Mouse (Mus musculus): ENCODE results near the gene Klhl8. TPM values are rescaled to one million over a fixed set of nuclear protein-coding genes. Genes with fewer than 3 reads are reported as not detected.
A peak's percentile ranks its signal among the peaks of the same experiment; 100 is the strongest.

Gene Klhl8
- total RNA-seq, 2 experiments from 2014 or later, result 35.0 to 36.1 TPM

DNA sequence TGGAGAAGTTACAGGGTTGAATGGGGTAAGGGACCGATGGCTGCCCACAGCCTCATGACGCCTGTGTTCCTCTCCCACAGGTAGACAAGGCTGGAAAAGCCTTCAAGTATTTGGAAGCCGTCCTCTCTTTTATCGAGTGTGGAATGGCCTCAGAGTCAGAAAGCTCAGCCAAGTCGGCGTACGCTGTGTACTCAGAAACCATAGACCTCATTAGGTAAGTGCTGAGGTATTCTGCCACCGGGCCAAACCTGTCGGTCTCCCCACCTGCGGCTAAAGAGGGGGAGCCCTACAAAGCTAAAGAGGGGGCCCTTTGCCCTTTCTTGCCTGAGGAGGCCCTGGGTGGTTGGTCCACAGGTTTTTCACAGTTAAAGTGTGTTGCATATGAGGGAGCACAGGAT is 64.9 kb downstream of the Klhl8 start:
- no peak for DNase-seq

DNA sequence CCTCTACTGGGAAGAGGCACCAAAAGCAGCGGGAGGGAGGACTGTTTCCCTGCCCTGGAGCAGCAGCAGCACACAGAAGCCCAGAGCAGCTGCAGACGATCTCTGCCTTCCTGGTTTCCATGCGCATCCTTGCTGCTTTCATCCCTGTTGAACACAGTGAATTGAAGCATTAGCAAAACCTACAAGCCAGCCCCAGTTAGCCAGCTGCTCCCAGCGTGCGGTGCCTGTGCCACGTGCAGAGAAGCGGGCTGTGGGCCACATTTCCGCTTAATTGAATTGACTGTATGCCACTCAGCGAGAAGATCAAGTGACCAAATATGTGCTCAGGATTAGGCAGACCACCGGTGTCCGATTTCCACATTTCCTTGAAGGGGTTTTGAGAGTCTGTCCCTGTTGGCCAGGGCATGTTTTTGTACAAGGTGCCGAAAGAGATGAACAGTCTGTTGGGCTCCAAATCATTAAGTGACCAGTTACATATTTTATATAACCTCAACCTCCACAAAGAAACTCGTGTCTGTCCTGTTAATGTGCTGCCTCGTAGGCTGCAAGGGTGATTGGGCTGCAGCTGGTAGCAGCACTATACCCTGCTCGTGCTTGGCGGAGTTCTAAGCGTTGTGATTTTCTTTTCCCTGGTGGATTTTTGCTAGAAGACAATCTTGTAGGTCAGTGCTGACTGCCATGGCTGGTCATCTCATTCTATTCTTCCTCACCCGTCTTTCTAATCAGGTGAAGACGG is 65.5 kb downstream of the Klhl8 start:
- peak in 1 of 2 experiments; percentile 32 for DNase-seq

DNA sequence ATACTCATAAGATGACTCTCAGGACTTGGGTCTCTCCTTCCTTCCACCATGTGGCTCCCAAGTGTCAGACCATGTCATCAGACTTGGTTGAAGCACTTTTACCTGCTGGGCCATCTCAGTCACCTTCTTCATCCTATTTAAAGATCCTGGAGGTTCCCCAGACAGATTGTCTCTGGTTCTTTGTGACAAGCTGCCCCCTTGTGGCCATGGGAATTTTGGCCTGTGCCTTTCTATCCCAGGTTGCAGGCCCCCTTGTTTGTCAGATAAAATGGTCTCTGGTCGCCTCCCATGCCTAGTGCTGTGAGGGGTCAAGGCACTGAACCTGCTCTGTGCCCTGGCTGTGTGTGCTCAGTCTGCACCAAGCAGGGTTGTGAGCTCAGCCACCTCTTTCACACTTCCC is 67.1 kb downstream of the Klhl8 start:
- peak in 1 of 2 experiments; percentile 47 for DNase-seq

DNA sequence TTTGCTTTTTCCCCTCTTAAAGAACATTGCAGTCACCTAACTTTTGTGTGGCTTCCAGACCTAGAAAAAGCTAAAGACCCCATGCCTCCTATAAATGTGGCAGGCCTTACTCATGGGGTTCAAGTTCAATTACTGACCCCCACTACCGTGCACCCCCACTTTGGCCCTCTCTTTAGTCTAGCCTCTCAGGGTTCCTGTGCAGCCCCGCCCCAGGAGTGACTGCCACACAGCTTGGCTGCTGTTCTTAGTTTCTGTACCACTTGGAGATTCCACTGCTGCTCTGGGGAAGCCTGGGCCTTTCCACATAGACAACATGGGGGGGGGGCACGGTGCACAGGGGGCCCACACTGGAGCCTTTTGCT is 71.8 kb downstream of the Klhl8 start:
- no peak for DNase-seq

DNA sequence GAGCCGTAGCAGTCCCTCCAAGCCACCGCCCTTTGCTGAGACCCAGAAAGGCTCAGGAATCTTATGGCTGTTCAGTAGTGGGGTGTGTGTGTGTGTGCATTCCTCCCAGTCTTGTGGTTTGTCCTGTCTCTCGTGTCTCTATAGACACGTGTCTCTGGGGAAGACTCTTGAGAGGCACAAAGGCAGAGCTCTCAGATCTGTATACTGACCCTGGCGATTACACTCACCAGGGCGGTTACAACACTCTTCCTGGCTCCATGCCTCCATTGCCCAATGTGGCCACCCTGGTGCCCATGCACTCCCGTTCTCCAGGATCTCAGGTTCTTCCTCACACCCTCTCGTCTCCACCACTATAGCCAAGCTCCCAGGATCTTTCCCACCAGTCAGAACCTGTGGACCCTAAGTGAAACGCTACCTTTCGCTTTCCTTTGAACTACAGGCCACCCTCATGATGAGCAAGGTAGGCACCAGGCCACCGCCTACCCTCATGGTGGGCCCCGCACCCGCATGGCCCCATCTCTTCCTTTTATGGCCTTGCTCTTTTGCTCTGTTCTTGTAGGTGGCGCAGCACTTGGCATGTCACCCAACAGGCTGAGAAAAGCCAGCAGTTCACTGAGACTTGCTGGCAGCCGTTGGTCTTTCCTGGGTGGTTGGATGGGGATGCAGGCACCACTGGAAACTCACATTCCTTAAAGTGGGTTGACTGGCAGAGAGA is 72.4 kb downstream of the Klhl8 start:
- DNase-seq, result no peak

DNA sequence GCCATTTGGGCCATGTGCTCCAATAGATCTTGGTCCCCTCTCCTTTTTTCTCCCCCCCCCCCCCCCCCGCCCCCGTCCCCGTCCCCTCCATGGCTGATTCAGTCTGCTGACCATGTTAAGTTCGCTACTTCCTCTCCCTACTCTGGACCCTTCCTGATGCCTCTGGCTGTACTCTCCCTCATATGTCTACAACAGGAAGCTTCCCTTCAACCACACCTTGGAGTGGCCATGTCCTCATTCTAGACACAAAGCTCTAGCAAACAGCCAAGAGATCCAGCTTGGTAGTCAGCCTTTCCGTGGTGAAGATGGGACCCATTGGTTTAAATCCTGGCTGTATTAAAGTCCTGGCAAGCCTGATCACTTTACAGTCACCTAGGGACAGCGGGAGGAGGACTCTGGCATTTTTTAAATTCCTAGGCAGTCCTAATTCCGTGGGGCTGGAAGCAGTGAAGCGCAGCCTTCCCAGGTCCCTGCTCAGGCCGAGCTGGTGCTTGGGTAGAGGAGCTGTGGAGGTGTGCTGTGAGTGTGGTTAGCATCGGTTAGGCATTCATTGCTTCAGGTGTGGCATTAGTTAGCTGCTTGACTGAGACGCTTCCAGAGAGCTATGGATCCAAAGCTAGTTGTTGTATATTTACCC is 74.8 kb downstream of the Klhl8 start:
- DNase-seq, result no peak

DNA sequence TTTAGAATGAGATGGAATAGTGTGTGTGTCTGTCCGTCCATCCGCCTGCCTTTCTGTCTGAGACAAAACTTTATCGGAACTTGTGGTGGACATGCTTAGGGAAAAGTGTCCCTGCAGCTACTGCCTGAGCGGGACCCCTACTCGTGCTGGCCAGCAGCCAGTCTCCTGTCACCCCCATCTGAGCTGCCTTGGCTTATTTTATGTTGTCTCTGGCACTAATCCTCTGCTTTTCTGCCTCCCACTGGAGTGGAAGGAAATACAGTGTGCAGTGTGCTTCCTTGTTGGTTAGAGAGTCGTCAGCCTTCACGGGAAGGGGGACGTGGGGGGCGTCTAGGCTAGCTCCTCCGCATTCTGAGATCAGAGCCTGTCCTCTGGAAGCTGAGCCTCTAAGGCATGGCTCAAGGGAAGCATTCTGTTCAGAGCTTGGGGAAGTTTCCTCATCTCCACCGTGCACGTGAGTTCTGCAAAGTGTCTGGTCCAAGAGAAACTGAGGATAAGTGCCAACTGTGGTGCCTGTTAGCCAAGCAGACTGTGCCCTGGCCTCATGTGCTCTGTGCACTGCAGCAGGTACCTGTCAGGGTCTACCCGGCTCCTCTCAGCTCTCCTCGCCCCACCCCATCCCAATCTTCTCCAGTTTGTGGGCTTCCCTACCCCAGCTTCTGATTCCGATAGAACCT is 75.5 kb downstream of the Klhl8 start:
- DNase-seq, result no peak

DNA sequence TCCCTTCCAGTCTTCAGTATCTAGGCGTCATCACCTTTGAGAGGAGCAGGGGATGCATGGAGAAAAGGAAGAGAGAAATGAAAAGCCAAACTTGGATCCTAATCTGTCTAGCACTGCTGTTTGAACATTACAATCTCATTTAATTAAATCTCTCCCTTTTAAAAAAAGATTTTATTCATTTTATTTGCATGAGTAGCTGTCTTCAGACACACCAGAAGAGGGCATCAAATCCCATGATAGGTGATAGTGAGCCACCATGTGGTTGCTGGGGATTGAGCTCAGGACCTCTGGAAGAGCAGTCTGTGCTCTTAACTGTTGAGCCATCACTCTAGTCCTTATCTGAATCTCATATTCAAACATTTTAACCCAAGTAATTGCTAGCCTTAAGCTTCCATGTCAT is 80.2 kb downstream of the Klhl8 start:
- DNase-seq, result no peak

DNA sequence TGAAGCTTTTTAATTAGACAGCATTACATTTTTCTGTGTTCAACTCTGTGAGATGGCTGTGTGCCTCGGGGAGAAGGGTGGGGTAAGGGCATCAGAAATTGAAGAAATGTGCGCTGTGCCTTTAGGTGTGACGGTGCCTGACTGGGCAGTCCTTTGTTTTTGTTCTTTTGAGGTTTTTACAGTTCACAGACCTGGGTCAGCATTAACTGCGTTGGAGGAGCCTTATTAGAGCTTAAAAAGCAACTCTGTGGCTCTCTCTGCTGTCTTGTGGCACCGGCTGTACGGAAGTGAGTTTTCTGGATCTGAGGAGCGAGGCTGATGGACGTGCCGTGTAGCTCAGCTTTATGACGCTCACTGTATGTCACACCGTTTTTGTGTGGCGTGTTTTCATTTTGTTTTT is 81.9 kb downstream of the Klhl8 start:
- DNase-seq, result no peak

DNA sequence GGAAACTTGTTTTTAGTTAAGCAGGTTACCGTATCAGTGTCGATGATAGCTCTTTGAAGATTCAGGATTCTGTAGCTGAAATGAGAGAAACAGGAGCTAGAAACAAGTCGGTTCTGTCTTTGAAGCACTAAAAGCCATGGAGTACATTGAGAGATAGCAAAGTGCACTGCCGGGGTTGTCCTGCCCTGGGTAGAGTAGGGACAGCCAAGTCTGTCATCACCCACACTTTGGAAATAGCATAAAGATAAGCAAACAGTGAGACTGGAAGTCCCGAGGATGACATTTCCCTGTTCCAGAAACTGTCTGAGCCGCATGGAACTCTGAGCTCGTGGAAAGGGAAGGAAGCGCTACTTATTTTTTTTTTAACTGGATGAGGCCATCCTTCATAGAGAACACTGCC is 82.3 kb downstream of the Klhl8 start:
- DNase-seq, result no peak

DNA sequence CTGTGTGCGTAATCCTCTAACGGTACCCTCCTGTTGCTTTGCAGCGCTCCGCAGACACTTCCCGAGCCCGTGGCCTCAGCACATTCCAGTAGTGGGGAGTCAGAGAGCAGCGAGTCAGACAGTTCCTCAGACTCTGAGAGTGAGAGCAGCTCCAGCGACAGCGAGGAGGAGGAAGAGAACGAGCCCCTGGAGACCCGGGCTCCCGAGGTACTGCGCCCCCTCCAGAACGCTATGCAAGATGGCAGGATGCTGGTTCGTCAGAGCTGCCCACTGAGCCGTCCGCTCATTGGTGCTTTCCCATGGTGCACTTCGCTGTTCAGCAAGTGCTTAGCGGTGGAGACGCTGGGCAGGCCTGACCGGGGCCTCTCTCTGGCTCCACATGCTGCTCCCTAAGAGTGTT is 82.8 kb downstream of the Klhl8 start:
- DNase-seq, result no peak

DNA sequence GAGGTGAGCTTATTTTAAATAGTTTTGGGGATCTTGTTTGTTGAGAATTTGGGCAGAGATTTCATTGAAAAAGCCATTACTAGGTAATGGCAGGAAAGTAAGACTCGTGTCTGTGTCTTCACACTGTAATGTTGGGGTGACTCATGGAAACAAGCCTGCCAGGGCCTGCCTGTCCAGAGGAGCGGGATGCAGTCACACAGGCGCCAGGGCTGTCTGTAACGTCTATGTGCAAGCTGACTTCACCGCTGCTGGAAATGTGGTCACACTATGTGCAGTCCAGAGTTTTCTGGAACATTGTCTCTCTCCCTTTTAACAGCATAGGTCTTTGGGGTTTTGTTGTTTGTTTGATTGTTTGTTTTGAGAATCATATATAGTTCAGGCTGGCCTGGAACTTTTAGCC is 88.1 kb downstream of the Klhl8 start:
- no peak for DNase-seq

DNA sequence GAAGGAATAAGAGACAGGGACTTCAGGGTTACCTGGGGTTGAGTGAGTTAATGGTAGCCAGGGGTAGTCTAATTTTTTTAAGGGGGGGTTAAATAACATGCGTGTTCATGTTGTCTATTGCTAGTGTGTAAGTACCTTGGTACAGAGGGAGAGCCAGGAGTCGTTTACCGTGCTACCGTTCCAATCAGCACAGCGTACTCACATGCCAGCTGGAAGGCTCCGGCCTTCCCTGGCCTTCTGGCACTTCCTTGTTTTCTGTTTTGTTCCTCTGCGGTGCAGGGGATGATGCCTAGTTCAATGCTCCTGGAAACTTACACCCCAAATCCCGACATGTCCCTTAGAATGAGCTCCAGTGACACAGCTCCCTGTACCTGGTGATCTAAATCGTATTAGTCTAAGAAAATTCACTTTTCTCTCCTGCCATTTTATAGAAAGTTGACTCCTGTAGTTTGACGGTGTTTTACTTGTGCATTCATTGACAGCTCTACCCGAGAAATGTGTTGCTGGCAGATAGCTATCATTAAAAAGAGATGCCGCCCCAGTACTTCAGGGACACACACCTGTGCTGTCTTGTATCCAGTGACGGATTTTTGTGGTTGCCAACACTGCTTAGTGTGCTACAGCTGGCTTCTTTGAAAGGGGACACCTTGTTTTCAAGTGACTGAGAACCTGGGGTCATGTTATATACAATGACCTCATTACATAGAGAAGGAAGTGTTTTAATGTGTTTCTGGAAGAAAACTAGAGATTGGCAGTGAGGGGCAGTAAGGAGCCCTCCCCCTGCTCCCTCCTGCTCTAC is 89.4 kb downstream of the Klhl8 start:
- DNase-seq, result no peak

DNA sequence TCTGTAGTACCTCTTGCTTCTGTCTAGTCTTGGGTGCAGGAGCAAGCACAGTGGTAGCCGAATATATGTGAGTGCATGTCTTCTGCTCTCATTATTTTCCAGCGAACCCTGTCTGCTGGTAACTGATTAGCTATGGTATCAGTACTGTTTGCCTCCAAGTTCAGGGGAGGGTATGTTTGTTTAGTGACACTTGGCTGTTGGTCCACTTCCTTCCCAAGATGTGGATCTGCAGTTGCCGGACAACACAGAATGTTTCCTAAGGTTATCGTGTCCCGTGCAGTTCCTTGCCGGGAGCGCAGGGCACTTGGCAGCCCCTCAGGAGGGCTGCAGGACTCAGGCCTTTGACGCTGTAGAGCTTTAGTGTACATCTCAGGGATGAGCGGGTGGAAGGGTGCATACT is 90.0 kb downstream of the Klhl8 start:
- no peak for DNase-seq

DNA sequence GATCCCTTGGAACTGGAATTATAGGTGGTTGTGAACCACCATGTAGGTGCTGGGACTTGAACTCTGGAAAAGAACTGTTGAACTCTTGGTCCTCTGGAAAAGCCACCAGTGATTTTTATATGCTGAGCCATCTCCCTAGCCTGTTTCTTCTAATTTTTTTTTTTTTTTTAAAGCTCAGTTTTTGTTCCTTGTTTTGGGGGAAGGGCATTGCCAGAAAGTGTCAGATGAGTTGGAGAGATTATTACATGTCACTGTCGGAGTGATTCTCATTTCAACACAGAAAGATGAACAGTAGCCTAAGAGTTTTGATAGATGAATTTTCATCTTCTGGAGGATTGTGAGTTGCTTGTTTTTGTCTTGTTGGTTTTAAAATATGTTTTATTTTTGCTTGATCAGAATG is 91.4 kb downstream of the Klhl8 start:
- DNase-seq, result no peak

DNA sequence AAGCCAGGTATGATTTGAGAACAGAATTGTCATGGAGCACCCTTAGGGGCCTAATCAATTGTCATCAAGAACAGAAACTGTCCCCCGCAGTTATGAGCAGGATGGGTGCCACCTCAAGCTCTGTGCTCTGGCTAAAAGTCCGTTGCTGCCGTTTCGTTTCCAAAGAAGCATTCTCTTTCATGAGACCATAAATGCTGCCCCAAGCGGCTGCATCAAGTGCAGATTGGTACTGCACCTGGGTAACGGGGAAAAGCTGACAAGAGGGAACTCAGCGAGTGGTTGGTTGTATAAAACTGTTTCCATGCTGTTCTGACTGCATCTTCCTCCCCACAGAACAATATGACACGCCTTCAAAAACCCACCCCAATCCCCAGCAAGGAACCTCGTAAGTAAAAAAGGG is 92.5 kb downstream of the Klhl8 start:
- DNase-seq, result no peak

DNA sequence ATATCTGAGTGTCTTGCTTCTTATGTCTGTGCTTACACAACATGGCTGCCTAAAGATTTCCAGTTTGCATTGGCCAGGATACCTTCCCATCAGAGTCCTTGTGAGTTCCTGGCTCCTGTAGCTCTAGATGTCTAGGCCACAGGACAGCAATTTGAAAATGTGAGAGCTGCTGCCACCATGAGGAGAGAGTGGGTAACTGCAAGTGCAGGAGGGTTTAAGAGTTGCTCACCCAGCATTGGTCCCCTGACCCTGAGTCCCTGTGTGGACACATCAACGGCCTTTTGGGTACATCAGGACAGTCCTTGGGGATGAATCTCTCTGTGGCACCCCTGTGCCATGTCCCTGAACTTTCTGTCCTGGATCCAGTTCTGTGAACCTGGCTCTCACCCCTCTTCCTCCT is 93.3 kb downstream of the Klhl8 start:
- peak; percentile 71 to 73 for DNase-seq

DNA sequence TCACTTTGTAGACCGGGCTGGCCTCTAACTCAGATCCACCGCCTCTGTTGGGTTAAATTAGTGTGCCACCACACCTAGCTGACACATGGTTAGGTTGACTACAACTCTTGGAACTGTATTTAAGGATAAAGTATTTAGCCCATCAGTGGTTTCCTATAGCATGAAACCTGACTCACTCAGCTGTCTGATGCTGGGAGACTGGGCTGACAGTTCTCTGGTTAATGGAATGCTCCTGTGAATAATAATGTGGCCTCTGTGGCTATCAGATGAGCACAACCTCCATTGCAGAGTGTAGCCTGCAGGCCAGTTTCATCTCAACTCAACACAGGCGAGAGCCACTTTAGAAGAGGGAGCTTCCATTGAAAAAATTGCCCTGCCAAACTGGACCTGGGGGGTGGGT is 94.3 kb downstream of the Klhl8 start:
- DNase-seq, result no peak

DNA sequence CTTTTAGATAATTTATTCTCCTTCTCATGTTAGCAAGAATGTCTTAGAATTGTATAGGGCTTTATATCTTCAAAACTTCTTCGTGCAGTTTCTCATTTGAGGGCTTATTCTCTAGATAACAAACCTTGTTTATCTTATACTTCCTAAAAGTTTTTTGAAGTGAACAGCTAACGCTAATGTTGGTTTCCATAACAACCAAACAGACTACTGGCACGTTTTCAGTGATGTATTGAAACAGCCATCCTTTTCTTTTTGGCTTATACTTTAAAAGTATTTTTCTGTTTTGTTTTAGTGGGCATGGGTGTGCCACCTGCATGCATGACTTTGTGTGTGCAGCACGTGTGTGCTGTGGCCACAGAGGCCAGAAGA is 95.8 kb downstream of the Klhl8 start:
- no peak for DNase-seq

DNA sequence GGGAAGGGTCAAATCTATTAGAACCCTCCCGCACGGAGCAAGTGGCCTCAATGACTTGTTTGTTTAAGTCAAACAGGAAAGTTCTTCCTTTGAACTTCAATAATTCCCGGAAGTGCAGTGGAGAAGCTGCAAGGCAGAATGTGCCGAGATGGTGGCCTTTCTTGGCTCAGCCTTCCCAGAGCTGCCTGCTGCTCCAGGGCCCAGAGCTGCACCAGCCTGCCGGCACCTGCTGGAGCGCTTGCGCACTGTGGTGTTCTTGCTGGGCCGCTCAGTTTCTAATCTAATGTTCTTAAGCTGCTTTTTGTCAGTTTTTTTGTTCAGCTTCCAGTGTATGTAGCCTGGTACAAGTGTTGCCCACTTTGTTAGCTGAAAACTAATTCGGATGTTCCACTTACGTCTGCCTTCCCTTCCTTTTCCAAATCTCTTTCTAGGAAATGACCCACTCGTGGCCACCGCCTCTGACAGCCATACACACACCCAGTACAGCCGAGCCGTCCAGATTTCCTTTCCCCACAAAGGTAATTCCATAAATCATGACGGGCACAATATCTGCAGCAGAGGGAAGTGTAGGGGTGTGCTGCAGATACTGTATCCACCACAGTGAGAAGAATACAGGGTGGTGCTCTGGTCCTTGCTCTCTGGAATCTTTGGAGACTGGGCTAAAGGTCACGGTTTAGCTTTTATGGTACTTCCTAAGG is 96.4 kb downstream of the Klhl8 start:
- no peak for DNase-seq

DNA sequence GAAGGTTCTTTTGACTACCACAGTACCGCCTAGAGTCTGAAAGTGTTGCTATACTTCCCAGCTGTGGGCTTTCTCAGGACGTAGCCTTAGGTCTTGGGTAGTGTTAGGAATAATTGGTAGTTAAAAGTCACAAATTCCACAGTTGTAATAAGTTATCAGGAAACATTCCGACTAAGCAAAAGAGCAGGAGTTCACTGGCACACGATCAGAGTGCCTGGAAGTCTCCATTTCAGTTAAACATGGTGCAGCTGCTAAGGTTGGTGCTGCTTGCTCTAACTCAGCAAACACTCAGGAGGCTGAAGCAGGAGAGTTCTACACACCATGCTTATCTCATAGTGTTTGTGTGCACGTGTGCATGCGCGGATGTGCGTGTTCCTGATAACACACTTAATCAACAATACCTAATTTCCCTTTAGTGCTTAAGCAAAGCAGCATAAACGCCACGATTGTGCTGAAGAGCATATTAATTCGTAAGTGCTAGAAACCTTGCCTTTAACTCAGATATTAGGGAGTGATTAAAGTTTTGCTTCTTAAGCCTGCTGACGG is 97.0 kb downstream of the Klhl8 start:
- no peak for DNase-seq

DNA sequence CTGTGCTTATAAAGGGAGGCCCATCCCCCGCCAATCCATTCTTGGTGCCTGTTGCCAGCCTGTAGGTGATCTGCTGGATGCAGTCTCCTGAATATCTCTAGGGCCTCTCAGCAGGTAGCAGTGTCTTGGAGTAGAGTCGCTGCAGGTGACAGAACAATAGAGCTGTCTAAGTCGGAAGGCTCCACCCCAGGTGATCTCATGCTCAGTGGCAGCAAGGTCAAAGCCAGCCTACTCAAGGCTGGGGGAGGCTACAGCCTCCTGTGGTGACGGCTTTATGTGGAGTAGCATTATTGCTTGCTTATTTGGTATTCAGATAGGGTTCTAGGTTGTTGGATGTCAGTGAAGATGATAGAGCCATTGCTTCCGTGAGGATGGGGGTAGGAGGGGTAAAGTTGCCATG is 97.8 kb downstream of the Klhl8 start:
- DNase-seq, result no peak

All from layer of hippocampus, postnatal 36 days (tissue).